Mouse (Mus musculus): ENCODE results near the gene Ssmem1.

Gene Ssmem1

GRCm38 (mm10) chr6:30509265-30510239, at the start of gene Ssmem1, which contains the start of gene Tmem209:
TSS of gene Ssmem1 (plus strand) at chr6:30509849.
TSS of gene Tmem209 (minus strand) at chr6:30509783.
- DNase-seq = peak; percentile 99

DNA sequence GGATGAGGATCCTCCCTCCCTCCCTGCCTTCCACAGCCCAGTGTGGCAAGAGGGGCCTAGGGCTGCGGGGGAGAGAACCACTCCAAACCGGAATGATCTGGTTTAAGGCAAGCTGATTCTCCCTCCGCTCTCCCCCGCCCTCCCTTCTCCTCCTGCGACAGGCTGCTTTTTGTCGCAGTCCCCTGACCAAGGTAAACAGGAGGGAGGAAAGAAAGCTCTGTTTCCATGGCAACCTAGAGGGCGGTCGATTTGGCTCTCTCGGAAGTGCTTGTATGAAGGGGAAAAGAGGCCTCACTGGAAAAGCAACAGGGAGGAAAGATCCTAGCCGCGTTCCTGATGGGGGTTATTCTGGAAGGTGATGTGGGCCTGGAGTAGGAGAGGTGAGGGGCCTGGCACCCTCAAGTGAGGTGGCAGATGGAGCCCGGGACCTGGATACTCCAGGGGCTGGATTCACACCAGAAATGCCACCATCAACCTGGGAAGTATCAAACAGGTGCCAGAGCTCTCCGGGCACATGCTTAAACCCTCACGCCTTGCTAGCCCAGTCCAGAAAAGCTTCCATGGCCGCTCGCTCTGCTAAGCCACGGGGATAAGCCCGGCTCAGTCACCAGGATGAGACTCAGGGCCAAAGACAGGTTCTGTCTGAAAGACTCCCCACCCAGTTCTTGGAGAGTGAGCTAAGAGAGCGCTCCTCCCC, 48.8 kb upstream of the Ssmem1 start:
- peak; percentile 92 for DNase-seq

- DNase-seq = no peak
Observed at GRCm38 (mm10) chr6:30461755-30462344, 47.8 kb upstream of the Ssmem1 start.

- DNase-seq = no peak
Observed at GRCm38 (mm10) chr6:30462822-30463221, 46.8 kb upstream of the Ssmem1 start.

DNA sequence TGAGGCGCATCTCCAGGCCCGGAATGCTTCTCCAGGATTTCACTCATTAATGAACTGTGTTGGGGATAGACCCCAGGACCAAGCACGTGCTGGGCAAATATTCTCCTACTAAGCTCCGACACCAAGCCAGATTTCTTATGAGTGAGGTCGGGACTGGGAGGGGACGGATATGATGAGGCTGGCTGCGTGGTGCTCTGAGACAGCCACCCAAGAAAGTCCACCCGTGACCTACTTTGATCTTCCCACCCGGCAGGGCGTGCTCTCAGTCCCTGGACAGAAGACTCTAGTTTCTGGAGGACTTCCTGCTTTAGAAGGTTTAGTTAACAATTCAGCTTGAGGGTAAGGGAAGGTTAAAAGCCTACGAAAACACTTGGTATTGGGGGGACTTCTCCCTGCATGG, 44.1 kb upstream of the Ssmem1 start:
- no peak for DNase-seq

- DNase-seq = no peak
Observed at GRCm38 (mm10) chr6:30468058-30468457, 41.6 kb upstream of the Ssmem1 start.

GRCm38 (mm10) chr6:30468684-30469083, 41.0 kb upstream of the Ssmem1 start:
- peak; percentile 71 for DNase-seq

DNA sequence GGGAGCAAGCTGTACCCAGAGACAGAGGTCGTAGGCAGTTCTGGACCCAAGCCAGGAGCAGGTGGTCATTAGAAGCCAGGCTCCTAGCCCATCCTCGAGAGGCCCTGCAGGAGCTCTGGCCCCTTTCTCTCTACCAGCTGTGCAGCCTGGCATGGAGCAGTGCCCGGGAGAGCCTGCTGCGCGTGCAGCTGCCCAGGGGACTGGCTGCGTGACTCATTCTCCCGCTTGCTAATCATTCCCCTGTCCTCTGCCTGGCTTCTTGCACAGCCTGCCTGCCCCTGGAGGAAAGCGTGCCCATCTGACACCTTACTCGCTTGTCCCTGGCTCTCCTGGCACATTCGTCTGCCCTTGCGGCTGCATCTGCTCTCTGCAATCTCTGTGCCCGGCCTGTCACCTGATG, 40.3 kb upstream of the Ssmem1 start:
- DNase-seq = peak; percentile 76

DNA sequence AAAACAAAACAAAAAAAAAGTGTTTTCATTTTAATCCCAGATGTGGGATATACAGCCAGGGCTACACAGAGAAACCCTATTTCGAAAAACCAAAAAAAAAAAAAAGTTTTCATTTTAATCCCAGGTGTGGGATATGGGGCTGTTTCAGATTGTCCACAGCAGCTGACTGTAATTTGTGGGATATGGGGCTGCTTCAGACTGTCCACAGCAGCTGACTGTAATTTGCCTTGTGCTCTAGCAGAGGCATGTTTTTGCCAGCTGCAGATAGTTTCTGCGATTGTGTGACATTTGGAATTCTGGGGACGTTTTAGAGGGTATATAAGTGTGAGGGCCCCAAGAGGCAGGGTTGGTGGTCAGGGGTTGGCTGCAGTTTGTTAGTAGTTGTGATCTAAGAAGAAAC, 37.9 kb upstream of the Ssmem1 start:
- no peak for DNase-seq

DNA sequence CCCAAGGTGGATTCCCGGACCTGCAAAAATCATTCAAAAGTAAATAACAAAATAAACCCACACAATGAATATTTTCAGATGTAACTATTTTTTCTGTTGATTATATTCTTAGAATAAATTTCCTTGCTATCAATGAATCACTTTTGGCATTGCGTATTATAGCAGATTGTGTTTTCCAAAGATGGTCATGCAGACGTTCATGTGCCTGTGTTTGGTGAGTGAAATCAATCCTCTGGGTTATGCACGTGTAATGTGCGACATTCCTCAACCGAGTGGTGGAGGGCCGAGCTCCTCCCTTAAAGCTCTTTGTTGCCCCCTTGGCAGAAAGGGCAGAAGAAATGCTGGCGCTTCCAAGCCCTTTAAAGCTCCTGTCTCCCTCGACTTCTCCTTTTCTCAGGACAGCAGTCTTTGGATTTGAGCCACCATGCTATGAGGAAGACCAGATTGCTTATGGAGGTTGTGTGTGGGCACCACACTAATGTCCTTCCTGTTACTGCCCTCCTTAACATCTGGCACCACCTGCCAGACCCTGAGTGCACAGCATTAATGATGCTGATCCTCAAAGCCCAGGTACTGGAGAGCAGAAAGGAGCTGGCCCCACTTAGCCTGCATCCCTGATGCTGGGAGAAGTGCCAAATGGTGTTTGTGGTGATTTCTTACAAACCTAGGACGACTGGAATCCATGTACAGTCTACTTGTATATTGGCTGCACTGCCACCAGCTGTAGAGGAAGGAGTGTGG, 33.5 kb upstream of the Ssmem1 start:
- no peak for DNase-seq

- no peak for DNase-seq
Observed at GRCm38 (mm10) chr6:30477210-30477714, 32.4 kb upstream of the Ssmem1 start.

- no peak for DNase-seq
Observed at GRCm38 (mm10) chr6:30477784-30478183, 31.9 kb upstream of the Ssmem1 start.

GRCm38 (mm10) chr6:30479418-30479817, 30.2 kb upstream of the Ssmem1 start:
- no peak for DNase-seq

DNA sequence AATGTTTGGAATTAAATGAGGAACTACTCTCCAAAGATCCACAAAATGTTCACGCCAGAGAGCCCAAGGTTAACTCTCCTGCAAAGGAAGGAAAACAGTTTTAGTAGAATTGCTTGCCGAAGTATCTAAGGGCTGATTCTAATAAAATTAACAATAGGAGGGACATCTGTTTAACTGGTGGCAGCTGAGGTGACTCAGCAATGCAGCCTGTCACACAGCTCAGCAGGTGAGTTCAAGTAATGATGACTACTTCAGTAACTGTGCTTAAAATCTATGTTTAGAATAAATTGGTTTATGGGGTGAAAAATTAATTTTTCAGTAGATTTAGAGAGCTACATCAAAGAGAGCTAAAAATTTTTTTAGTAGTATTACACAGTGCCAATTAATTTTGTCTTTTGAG, 26.7 kb upstream of the Ssmem1 start:
- no peak for DNase-seq

GRCm38 (mm10) chr6:30486504-30486903, 23.1 kb upstream of the Ssmem1 start:
- DNase-seq = no peak

GRCm38 (mm10) chr6:30499049-30499448, 10.6 kb upstream of the Ssmem1 start:
- no peak for DNase-seq

DNA sequence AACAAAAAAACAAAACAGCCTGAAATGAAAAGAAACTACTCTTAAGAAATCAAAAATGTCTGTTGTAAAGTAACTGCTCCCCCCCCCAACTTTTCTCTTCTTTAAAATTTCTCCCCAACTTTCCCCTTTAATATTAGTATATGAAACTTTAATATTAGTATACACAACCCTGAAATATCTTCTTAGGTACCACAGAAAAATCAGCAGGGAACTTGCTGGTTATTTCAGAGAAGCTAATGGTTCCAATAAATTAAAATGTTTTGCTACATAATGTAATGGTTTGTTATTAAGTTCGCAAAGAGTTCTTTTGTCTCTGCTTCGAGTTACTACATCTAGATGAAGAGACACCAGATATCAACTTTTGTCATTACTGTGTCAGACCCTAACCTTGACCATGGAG, 825 bp upstream of the Ssmem1 start:
- DNase-seq = no peak

GRCm38 (mm10) chr6:30510291-30510690, 642 bp downstream of the Ssmem1 start:
- no peak for DNase-seq

DNA sequence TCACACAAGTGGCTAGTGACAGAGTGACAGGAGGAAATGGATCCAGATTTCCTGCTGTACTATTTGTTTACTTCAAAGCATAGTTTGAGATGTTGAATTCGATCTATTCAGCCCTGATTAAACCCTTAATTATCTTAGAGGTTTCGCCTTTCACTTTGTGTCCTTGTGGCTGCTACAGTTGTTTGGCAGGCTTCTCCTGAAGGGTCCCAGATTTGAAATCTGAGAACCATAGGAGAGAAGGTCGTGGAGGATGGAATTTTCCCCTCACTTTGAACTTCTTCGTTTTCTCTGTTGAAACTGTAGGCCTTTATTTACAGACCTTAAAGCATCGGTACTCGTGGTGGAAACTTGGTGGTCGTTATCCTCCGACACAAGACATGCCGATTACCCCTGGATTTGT, 4.6 kb downstream of the Ssmem1 start:
- DNase-seq = no peak

DNA sequence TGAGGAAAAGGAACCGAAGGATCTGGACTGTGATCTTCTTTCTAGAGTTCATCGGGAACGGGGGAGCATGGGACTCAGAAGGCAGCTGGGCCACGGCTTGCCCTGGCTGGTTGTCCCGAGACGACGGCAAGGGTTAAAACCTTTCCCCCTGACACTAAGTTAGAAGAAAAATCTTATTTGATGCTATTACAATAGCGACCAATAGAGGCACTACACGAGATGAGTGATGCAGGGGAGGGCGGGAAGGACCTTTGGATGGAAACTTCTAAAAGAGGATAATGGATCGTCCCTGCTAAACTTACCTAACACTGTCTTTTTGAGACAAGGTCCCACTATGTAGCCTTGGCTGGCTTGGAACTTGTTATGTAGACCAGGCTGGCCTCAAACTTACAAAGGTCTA, 10.8 kb downstream of the Ssmem1 start:
- peak; percentile 45 for DNase-seq

DNA sequence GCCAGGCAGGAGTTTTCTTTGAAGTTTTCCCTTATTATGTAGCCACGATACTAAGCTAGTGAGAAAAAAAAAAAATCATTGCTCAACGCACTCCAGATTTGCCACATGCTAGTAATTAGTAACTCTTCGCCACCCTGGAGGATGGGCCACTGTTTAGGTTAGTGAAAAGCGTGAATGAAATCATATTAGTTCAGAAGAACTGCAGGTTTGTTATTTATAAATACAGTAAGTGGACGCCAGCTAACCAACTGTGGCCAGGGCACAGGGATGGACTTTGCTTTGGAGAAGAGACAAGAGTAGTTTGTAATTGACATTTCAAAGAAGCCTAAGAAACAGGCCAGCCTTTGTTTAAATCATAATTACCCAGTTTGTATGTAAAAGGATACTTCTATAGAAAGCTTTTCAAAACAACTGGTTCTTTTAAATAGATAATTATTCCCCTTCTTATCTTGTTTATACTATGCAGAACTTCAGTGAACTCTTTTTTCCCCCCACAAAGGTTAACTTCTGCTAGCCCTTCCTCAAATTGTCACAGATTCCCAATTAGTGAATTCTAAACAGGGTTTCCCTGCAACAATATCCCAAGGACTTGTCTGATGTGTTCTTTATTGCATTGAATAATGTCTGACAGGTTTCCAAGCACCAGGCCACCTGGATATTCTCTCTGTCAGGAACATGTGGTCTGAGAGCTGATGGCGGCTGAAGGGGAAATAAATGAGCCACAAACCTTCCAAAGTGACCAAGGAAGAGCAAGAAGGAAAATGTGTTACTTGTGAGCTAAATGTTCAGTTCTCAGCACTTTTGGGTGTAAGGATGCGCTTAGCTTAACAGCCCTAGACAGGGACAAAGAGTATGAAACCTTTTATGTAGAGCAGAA, 16.0 kb downstream of the Ssmem1 start:
- peak; percentile 59 for DNase-seq

All from retina, postnatal 1 day (tissue).